Mouse (Mus musculus) stomach, postnatal 0 days (tissue): ENCODE measurements around the gene Mecom. TPM values are rescaled to one million over a fixed set of nuclear protein-coding genes. Genes with fewer than 3 reads are reported as not detected.
"Not testable (repeated sequence)": the region's sequence is repeated elsewhere in the genome, so short reads cannot be mapped to it uniquely, and the experiment has no call there.

Experiments
- ATAC-seq: fragments of 200-750 bp; cut with Nextera tagmentation; 2 replicates; pipeline ENCODE4 v1.8.0; 2017; ENCODE audit not compliant: low FRiP score, low TSS enrichment
- DNase-seq: peaks from one replicate; pipeline ENCODE4 v3.0.0-alpha.2; 2016; ENCODE audit warnings: low spot score
- H3K27ac ChIP-seq: fragments of 300-500 bp; sonication (generic); replicated peaks from 2 replicates; pipeline ENCODE4 v1.5.1; 2014; ENCODE audit warnings: mild to moderate bottlenecking, control low read depth
- H3K27me3 ChIP-seq: fragments of 300-500 bp; sonication (generic); 2 replicates; pipeline ENCODE4 v1.6.1; 2014; ENCODE audit warnings: low read length; ENCODE audit not compliant: control insufficient read depth, insufficient read depth
- H3K36me3 ChIP-seq: fragments of 300-500 bp; sonication (generic); 2 replicates; pipeline ENCODE4 v1.6.1; 2014; ENCODE audit warnings: low read length, mixed read lengths; ENCODE audit not compliant: control insufficient read depth, insufficient read depth
- H3K4me1 ChIP-seq: fragments of 300-500 bp; sonication (generic); replicated peaks from 2 replicates; pipeline ENCODE4 v1.6.1; 2014; ENCODE audit warnings: antibody characterized with exemption; ENCODE audit not compliant: control insufficient read depth, insufficient read depth
- H3K4me2 ChIP-seq: fragments of 300-500 bp; sonication (generic); replicated peaks from 2 replicates; pipeline ENCODE4 v1.6.1; 2014; ENCODE audit warnings: low read depth, mild to moderate bottlenecking, control low read depth, moderate library complexity
- H3K4me3 ChIP-seq: fragments of 300-500 bp; sonication (generic); 2 replicates; pipeline ENCODE4 v1.5.1; 2014; ENCODE audit warnings: low read depth, low read length, control low read depth
- H3K9ac ChIP-seq: fragments of 300-500 bp; sonication (generic); 2 replicates; pipeline ENCODE4 v1.6.1; 2014; ENCODE audit warnings: mild to moderate bottlenecking, low read length, control low read depth, mixed read lengths
- H3K9me3 ChIP-seq: fragments of 300-500 bp; sonication (generic); 2 replicates; pipeline ENCODE4 v1.6.1; 2016; ENCODE audit warnings: low read length; ENCODE audit not compliant: control insufficient read depth
- CTCF ChIP-seq: IDR thresholded peaks from 2 replicates; pipeline ENCODE4 v1.5.1; 2016; ENCODE audit warnings: antibody characterized with exemption, low read depth, mild to moderate bottlenecking, moderate library complexity
- EP300 ChIP-seq: optimal IDR thresholded peaks from 2 replicates; pipeline ENCODE3; 2016; ENCODE audit warnings: antibody characterized with exemption
- WGBS: fragments of 180-500 bp; shearing (Covaris S2); extraction: QIAGEN DNeasy Blood & Tissue Kit; methylation state at CpG from one replicate; pipeline ENCODE4 v1.1.7; 2014; 5-methylcytosine and 5-hydroxymethylcytosine counted together
- polyA plus RNA-seq: library from polyadenylated mRNA; unstranded; fragments of >200 nt; fragmentation: Nextera tagmentation; extraction: Ambion mirVana; gene quantifications from 2 replicates; pipeline ENCODE4 v1.2.1, GENCODE M21; 2015

The Mecom gene
- polyA plus RNA-seq, 1 experiment from 2014 or later = 25.7 TPM

DNA sequence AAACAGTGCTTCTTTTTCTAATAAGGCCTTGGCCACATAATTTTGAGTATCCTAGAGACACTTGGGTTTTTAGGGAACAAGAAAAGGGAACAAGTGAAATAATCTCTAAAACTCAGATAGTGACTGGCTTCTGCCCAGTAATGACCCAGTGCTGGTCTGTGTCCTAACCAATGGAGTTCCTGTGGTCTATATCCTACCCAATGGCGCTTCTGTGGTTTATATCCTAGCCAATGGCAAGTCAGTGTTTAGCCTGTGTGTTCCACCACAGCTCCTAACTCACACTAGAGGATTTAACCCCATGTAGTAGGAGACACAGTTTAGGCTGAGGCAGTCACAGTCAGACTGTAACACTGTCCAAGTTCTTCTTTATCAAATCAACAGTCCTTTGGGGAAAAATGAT, 313.8 kb downstream of the Mecom start:
- Histone ChIP-seq H3K36me3 (no peaks in the 10 kb centered on the region), H3K9ac (no peak overlapping the region), H3K27ac (no peak overlapping the region), H3K9me3 (no peaks in the 10 kb centered on the region), H3K4me3 (no peak overlapping the region), H3K4me2 (no peak overlapping the region), H3K4me1 (no peaks in the 10 kb centered on the region), H3K27me3 (no peaks in the 10 kb centered on the region)
- WGBS = 81% methylated on average over 1 of the region's 1 CpGs
- no peak for DNase-seq
- TF ChIP-seq CTCF = no peak
- no peak for ATAC-seq

DNA sequence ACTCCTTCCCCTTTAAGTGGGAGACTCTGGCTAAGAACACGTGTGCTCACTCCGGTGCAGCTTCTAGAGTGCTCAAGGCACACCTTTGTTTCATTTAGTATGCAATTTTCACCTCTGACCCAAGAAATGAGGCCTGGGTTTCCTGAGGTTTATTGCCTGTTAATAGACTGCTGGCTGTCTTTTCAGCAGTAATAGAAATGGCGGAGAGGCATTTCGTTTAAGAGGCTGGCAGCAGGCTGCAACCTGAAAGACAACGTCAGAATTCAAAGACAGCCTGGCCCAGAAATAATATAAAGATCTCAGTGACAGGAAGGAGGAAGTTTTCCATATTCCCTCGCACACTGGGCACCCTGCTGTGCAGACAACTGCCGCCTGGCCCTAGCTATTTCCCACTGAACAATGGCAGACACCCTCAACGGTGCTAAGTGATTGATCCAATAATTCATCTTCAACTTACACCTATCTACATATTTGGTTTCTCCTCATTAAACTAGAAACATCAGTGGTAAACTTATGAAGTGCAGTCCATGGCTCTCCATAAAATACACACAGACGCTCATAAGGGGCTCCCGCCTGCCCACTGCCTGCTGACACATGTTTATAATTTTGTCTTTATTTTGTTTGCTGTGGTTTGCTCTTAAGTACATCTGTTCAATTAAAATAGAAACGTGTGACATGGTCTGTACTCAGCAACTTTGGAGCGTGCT, 319.7 kb downstream of the Mecom start:
- no peak overlapping the region for H3K9ac ChIP-seq
- H3K27ac ChIP-seq = 0 out of 2 replicates have a peak overlapping the region, but pooled peaks have one; percentile 41
- H3K4me3 ChIP-seq = no peak overlapping the region
- WGBS = 52% methylated on average over 12 of the region's 12 CpGs
- DNase-seq (no peak), ATAC-seq (peak; percentile 65)
- H3K9me3 ChIP-seq = no peaks in the 10 kb centered on the region
- no peaks in the 10 kb centered on the region for H3K36me3 ChIP-seq
- TF ChIP-seq EP300 (no peak), CTCF (no peak)
- H3K4me1 ChIP-seq = no peaks in the 10 kb centered on the region
- H3K27me3 ChIP-seq = no peaks in the 10 kb centered on the region
- no peak overlapping the region for H3K4me2 ChIP-seq

DNA sequence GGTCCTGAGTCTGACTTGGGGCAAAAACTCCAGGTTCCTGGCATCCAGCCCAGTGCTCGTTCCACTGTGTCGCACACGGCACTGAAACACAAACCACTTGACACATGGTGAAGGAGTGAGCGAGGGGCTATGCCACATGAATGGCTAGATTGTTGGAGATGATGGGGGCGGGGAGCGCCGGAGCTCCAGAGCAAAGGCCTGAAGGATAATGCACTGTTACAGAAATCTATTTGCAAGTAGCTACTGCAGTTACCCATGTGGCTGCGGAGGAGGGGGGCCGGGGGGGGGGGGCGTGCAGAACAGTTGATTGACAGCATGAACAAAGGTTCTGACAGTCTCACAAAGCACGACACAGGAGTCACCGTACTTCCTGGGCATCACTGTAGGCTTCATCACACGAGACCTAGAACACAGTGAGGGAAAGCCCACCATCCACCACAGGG, 320.9 kb downstream of the Mecom start:
- DNase-seq (peak; percentile 51), ATAC-seq (no peak)
- Histone ChIP-seq H3K4me3 (no peak overlapping the region), H3K9ac (no peak overlapping the region), H3K27me3 (no peaks in the 10 kb centered on the region), H3K4me1 (no peaks in the 10 kb centered on the region), H3K4me2 (no peak overlapping the region), H3K9me3 (no peaks in the 10 kb centered on the region), H3K27ac (peak overlapping the region; percentile 9; the same call in 1 of the 2 replicates), H3K36me3 (no peaks in the 10 kb centered on the region)
- WGBS = 57% methylated on average over 13 of the region's 13 CpGs
- TF ChIP-seq EP300 = no peak
- no peak for TF ChIP-seq CTCF

DNA sequence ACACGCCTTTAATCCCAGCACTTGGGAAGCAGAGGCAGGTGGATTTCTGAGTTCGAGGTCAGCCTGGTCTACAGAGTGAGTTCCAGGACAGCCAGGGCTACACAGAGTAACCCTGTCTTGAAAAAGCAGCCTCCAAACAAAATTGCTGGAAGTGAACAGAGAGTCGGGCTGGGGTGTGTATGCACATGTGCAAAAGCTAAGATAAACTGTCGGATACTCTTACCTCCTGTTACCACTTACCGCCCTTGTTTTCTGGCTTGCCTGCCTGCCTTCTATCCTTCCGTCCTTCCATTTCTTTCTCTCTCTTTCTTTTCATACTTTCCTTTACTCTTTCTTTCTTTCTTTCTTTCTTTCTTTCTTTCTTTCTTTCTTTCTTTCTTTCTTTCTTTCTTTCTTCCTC, 322.6 kb downstream of the Mecom start:
- H3K27ac ChIP-seq, DNase-seq, H3K9ac ChIP-seq, ATAC-seq, H3K36me3 ChIP-seq, H3K4me1 ChIP-seq, H3K4me2 ChIP-seq, H3K9me3 ChIP-seq, H3K27me3 ChIP-seq, H3K4me3 ChIP-seq: not testable (repeated sequence)
- WGBS = 67% methylated on average over 6 of the region's 6 CpGs

DNA sequence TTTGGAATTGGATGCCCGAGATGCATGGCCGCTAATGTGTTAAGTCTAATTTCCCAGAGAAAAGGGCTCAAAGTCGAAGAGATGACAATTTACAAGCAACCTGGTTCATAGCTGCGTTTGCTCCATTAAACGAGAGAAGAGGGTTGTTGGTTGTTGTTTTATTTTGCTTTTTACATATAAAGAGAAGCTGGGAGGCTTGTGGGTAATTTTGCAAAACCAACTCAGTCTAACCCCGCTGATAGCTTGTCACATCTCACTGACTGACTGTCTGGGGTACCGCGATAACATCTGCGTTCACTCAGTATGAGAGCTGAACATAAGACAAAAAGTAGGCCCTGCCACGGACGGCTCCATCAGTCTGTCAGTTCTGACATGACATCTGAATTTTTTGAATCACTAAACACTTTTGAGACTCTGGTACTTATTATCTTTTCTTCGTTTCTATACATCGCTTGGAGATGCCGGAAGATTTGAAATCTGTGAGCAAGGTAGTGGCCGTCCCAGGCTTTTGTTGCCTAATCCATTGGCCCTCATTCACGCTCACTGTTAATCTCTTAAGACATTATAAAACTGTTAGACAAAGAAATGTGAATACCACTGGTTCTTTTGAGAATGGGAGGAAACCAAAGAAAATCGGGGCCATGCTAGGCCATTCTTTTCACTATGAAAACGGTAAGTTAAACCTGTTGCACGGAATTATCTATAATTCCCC, 327.0 kb downstream of the Mecom start:
- Histone ChIP-seq H3K27me3 (peaks cover 3% of the 10 kb centered on the region; the same call in 1 of the 2 replicates), H3K4me1 (no peaks in the 10 kb centered on the region), H3K36me3 (no peaks in the 10 kb centered on the region), H3K4me2 (no peak overlapping the region), H3K27ac (no peak overlapping the region), H3K9me3 (no peaks in the 10 kb centered on the region), H3K4me3 (no peak overlapping the region), H3K9ac (no peak overlapping the region)
- WGBS = 78% methylated on average over 19 of the region's 19 CpGs
- ATAC-seq = no peak
- DNase-seq = no peak
- TF ChIP-seq CTCF (no peak), EP300 (no peak)

DNA sequence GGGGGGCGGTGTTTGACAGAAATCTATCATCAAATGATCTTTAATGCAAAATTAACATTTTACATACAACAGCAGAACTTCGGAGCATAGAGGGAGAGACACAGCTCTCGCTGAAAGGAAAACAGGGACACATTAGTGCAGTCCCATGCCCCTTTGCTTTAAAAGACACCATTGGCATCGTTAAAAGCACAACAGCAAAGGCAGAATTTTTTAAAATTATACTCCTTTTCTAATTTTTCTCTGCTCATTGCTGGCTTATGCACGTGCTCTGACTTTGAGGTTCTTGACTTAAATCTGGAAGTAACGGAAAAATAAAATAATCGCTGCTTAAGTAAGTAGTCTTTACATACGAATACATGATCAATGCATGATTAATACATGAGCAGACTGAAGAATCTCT, 327.9 kb downstream of the Mecom start:
- ATAC-seq = no peak
- Histone ChIP-seq H3K27ac (no peak overlapping the region), H3K4me1 (no peaks in the 10 kb centered on the region), H3K4me3 (no peak overlapping the region), H3K9ac (no peak overlapping the region), H3K4me2 (peak overlapping the region; percentile 42), H3K9me3 (no peaks in the 10 kb centered on the region), H3K27me3 (peaks cover 3% of the 10 kb centered on the region; the same call in 1 of the 2 replicates), H3K36me3 (no peaks in the 10 kb centered on the region)
- 57% methylated on average over 8 of the region's 8 CpGs for WGBS
- TF ChIP-seq EP300 (no peak), CTCF (no peak)
- no peak for DNase-seq
